Mouse (Mus musculus): Measurements from ENCODE around the gene Tmem150c. TPM values are rescaled to one million over a fixed set of nuclear protein-coding genes. Genes with fewer than 3 reads are reported as not detected.

The Tmem150c gene
- polyA plus RNA-seq, 1 experiment from 2014 or later, result 14.6 TPM

DNA sequence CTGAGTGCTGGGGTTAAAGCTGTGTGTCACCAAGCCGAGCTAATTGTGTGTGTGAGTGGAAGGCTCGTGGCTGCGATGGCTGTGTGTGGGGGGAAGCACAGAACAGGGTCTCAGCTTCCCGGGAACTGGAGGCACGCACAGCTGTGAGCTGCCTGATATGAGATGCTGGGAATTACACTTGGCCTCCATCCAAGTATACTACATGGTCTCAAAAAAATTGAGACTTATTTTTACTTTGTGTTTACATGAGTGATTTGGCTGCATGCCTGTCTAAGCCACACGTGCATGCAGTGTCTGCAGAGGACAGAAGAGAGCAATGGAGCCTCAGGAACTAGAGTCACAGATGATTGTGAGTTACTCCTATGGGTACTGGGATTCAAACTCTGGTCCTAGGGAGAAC lies 129.5 kb downstream of the Tmem150c start:
- Histone ChIP-seq H3K4me2 (no peak overlapping the region), H3K36me3 (peaks cover 33% of the 10 kb centered on the region), H3K9me3 (no peaks in the 10 kb centered on the region), H3K27ac (replicated peaks) (0 out of 2 replicates have a peak overlapping the region, but pooled peaks have one; percentile 20), H3K27me3 (no peaks in the 10 kb centered on the region), H3K4me1 (replicated peaks) (peaks cover 17% of the 10 kb centered on the region), H3K4me3 (no peak overlapping the region), H3K9ac (no peak overlapping the region)
- WGBS, result 27% methylated on average over 6 of the region's 6 CpGs
- ATAC-seq (ENCODE audit: low read depth), result peak; percentile 72

Other genes starting within 250 kb of the Tmem150c start
- gene Hnrnpd, start 180.9 kb downstream of the Tmem150c start, polyA plus RNA-seq (2015; fragmentation: Nextera tagmentation; extraction: Ambion mirVana), result 202 and 252 TPM in 2 replicates
- 3.5 TPM in 2 replicates for gene 4930524J08Rik, start 180.7 kb downstream of the Tmem150c start, polyA plus RNA-seq (2015; fragmentation: Nextera tagmentation; extraction: Ambion mirVana)
- gene Hnrnpdl, start 120.1 kb downstream of the Tmem150c start, polyA plus RNA-seq (2015; fragmentation: Nextera tagmentation; extraction: Ambion mirVana), result 211 and 214 TPM in 2 replicates
- 38.9 and 42.9 TPM in 2 replicates for gene Enoph1, start 119.8 kb downstream of the Tmem150c start, polyA plus RNA-seq (2015; fragmentation: Nextera tagmentation; extraction: Ambion mirVana)